Mouse (Mus musculus): ENCODE data around the gene Ppp1ca. TPM values are rescaled to one million over a fixed set of nuclear protein-coding genes. Genes with fewer than 3 reads are reported as not detected.

Ppp1ca gene
- total and polyA plus RNA-seq, 3 experiments = 272 to 406 (median 313) TPM

DNA sequence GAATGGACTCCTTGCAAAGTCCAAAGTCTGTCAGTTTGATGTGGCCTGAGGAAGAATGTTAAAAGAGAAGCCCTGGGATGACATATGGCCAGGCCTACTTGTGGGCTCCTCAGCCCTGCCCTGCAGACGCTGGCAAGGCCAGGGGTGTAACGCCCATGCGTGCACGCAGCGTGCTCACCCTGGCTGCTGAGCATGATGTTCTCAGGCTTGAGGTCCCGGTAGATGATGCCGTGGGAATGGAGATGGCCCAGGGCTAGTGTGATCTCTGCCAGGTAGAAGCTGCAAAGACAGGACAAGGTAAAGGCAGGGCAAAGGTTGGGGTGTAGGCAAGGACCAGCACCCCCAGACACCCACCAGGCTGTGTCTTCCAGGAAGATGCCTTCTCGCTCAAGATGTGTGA is 32.8 kb upstream of the Ppp1ca start:
- WGBS = 94% methylated on average over 8 of the region's 8 CpGs
- intact Hi-C loops (cut with DNase I) = no loop called here
- H3K27ac ChIP-seq = no peak overlapping the region
- peaks cover 4% of the 10 kb centered on the region; the same call in 1 of the 2 replicates for H3K4me1 ChIP-seq (ENCODE audit: control insufficient read depth, insufficient read depth, low read length)
- DNase-seq = no peak
- TF ChIP-seq EP300 (IDR thresholded peaks at IDR 0.05; ENCODE audit: insufficient read depth, low read depth, low read length) = no peak
- TF ChIP-seq CTCF (IDR thresholded peaks at IDR 0.05) = no peak
- TF ChIP-seq POLR2A (IDR thresholded peaks at IDR 0.05; ENCODE audit: insufficient read depth, low read depth, low read length) = no peak
- H3K79me2 ChIP-seq (replicated peaks; ENCODE audit: control insufficient read depth, insufficient read depth, low read length) = no peaks in the 10 kb centered on the region
- H3K36me3 ChIP-seq (ENCODE audit: control insufficient read depth, insufficient read depth, low read length) = no peaks in the 10 kb centered on the region
- H3K4me3 ChIP-seq = no peak overlapping the region
- no peak overlapping the region for H3K9ac ChIP-seq (ENCODE audit: low read depth, low read length)
- H3K27me3 ChIP-seq (ENCODE audit: control insufficient read depth, insufficient read depth, low read length) = no peaks in the 10 kb centered on the region

DNA sequence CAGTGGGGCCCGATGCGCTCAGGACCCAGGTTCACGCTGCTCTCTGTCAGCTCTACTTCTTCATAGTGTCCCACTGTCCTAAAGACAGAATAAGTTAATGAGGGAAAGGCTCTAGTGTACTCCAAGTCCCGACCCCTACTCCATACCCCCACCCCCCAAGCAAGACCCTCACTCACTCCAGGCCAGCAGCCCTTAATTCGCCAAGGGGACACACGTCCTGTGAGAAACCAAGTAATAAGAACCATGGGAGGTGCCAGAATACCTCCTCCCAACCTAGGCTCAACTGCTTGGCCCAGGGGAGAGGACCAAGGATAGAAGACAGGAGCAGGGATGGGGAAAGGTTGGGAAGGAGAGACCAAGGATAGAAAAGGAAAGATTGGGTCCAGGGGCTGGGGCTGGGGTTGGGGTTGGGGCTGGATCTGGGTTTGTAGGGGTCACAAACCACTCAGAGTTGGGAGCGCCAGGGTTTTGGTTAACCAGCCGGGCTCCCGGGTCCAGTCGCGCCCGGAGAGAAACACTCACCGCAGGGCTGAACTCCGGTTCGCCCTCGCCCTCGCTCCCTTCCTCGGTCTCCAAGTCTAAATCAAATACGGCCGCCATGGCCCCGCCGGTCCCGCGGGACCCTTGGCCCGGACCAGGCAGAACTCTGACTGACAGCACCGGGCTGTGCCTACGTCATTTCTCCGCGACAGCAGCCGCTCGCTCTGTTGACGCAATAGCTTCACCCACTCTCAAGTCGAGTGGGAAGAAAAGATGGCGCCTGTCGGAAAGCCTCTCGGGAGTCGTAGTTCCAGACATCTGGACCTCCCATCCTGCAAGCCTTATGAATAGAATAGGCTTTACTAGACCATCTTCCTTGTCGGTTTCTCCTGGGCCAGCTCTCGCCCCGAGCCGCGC is 29.0 kb upstream of the Ppp1ca start, which contains the start of gene Rps6kb2:
Rps6kb2 (minus strand) TSS at position 709 of the 897 bp plus-strand sequence.
- Histone ChIP-seq H3K4me1 (ENCODE audit: control insufficient read depth, insufficient read depth, low read length) (peaks cover 3% of the 10 kb centered on the region), H3K36me3 (ENCODE audit: control insufficient read depth, insufficient read depth, low read length) (no peaks in the 10 kb centered on the region), H3K9ac (ENCODE audit: low read depth, low read length) (peak within 1 kb of the TSS; percentile 63), H3K4me3 (peak within 1 kb of the TSS; percentile 76), H3K27me3 (ENCODE audit: control insufficient read depth, insufficient read depth, low read length) (no peaks in the 10 kb centered on the region), H3K27ac (peak within 1 kb of the TSS; percentile 90), H3K79me2 (replicated peaks; ENCODE audit: control insufficient read depth, insufficient read depth, low read length) (no peaks in the 10 kb centered on the region)
- peak; percentile 96 to 97 for DNase-seq
- WGBS = 6% methylated on average over 42 of the region's 42 CpGs
- TF ChIP-seq POLR2A (IDR thresholded peaks at IDR 0.05; ENCODE audit: insufficient read depth, low read depth, low read length) (peak; percentile 83), CTCF (IDR thresholded peaks at IDR 0.05) (no peak), EP300 (IDR thresholded peaks at IDR 0.05; ENCODE audit: insufficient read depth, low read depth, low read length) (peak; percentile 88; the same call in 1 of the 2 replicates)
- intact Hi-C loops (cut with DNase I) = loop anchor here (2.0 kb wide), 2 partner anchors 14 to 36 kb away; partner anchors contain the start of gene Coro1b

DNA sequence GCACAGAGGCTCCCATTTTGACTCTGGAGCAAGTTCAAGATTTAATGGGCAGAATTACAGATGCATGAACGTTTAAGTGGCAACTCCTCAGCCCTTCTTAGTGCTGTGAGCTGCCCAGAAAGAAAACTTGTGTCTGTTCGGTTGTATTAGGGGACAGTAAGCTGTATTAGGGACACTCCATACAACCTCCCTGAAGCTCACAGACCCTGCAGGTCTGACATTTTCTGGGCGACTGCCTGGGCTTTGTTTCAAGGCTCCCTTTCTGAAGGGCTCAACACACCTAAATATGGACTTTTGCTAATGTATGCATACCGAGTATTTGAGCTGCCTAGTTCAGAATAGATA is 28.4 kb upstream of the Ppp1ca start:
- intact Hi-C loops (cut with DNase I) = loop anchor here (2.0 kb wide), 2 partner anchors 15 to 37 kb away; partner anchors contain the start of gene Coro1b
- H3K9ac ChIP-seq (ENCODE audit: low read depth, low read length) = no peak overlapping the region

DNA sequence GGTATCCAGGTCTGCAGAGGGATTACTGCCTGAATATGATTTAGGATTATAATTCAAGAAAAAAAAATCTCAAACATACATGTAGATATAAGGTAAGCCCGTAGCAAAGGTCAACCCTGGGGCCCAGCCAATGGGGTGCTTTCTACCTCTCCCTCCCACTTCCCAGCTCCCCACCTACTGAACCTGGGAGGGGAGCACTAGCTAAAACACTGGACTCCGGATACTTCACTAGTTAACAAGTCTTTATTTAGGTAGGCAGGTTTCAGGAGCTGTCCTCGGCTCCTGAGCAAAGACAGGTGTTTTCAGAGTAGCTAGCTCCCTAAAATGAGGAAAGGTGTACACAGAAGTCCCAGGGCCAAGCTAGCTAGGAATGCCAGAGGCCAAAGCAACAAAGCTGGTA is 27.8 kb upstream of the Ppp1ca start:
- Histone ChIP-seq H3K9ac (ENCODE audit: low read depth, low read length) (no peak overlapping the region), H3K4me3 (no peak overlapping the region), H3K27ac (no peak overlapping the region), H3K36me3 (ENCODE audit: control insufficient read depth, insufficient read depth, low read length) (no peaks in the 10 kb centered on the region), H3K79me2 (replicated peaks; ENCODE audit: control insufficient read depth, insufficient read depth, low read length) (no peaks in the 10 kb centered on the region), H3K4me1 (ENCODE audit: control insufficient read depth, insufficient read depth, low read length) (peaks cover 3% of the 10 kb centered on the region), H3K27me3 (ENCODE audit: control insufficient read depth, insufficient read depth, low read length) (no peaks in the 10 kb centered on the region)
- TF ChIP-seq EP300 (IDR thresholded peaks at IDR 0.05; ENCODE audit: insufficient read depth, low read depth, low read length) (no peak), CTCF (IDR thresholded peaks at IDR 0.05) (no peak)
- no peak for DNase-seq
- intact Hi-C loops (cut with DNase I) = no loop called here
- WGBS = 81% methylated on average over 3 of the region's 3 CpGs

More for the DNA sequence above, 28.4 kb upstream of the Ppp1ca start:
- Histone ChIP-seq H3K27me3 (ENCODE audit: control insufficient read depth, insufficient read depth, low read length) (no peaks in the 10 kb centered on the region), H3K36me3 (ENCODE audit: control insufficient read depth, insufficient read depth, low read length) (no peaks in the 10 kb centered on the region), H3K4me3 (peak overlapping the region; percentile 76), H3K4me1 (ENCODE audit: control insufficient read depth, insufficient read depth, low read length) (peaks cover 3% of the 10 kb centered on the region), H3K27ac (peak overlapping the region; percentile 90), H3K79me2 (replicated peaks; ENCODE audit: control insufficient read depth, insufficient read depth, low read length) (no peaks in the 10 kb centered on the region)
- TF ChIP-seq POLR2A (IDR thresholded peaks at IDR 0.05; ENCODE audit: insufficient read depth, low read depth, low read length) (no peak), EP300 (IDR thresholded peaks at IDR 0.05; ENCODE audit: insufficient read depth, low read depth, low read length) (no peak), CTCF (IDR thresholded peaks at IDR 0.05) (no peak)
- no peak for DNase-seq
- WGBS = 25% methylated on average over 4 of the region's 4 CpGs

DNA sequence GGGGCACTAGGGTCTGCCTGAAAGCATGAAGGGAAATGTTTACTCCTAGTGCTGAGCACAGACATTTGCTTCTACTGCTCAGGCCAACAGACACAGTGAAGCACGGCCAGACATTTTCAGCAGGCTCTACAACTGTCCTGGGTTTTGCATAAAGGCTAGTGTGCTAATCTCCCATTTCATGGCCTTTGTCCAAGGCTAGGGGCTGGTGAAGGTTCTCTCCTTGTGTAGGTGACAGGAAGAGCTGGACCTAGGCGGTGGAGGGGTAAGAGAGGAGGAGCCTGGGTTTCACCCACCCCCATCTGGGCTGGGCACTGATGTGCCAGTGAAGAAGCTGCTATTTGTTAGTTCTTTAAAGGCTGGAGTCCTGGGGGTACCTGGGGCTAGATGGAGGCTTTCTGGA is 27.1 kb upstream of the Ppp1ca start:
- peaks cover 3% of the 10 kb centered on the region for H3K4me1 ChIP-seq (ENCODE audit: control insufficient read depth, insufficient read depth, low read length)
- no peak for TF ChIP-seq POLR2A (IDR thresholded peaks at IDR 0.05; ENCODE audit: insufficient read depth, low read depth, low read length)
- no peak for TF ChIP-seq EP300 (IDR thresholded peaks at IDR 0.05; ENCODE audit: insufficient read depth, low read depth, low read length)
- no peak for TF ChIP-seq CTCF (IDR thresholded peaks at IDR 0.05)
- WGBS = 54% methylated on average over 2 of the region's 2 CpGs
- no peak overlapping the region for H3K27ac ChIP-seq
- H3K9ac ChIP-seq (ENCODE audit: low read depth, low read length) = no peak overlapping the region
- no peaks in the 10 kb centered on the region for H3K36me3 ChIP-seq (ENCODE audit: control insufficient read depth, insufficient read depth, low read length)
- no peak overlapping the region for H3K4me3 ChIP-seq
- H3K27me3 ChIP-seq (ENCODE audit: control insufficient read depth, insufficient read depth, low read length) = no peaks in the 10 kb centered on the region
- intact Hi-C loops (cut with DNase I) = no loop called here
- H3K79me2 ChIP-seq (replicated peaks; ENCODE audit: control insufficient read depth, insufficient read depth, low read length) = no peaks in the 10 kb centered on the region
- no peak for DNase-seq

All from heart, adult 2 months (tissue).